Mouse (Mus musculus) midbrain, postnatal 0 days (tissue): Measurements from ENCODE around the gene Ap4b1. TPM values are rescaled to one million over a fixed set of nuclear protein-coding genes. Genes with fewer than 3 reads are reported as not detected.
A peak's percentile ranks its signal among the peaks of the same experiment; 100 is the strongest.

ENCODE experiments used
- ATAC-seq: fragments of 200-750 bp; cut with Nextera tagmentation; 2 replicates; pipeline ENCODE4 v1.8.0; 2017; ENCODE audit warnings: moderate number of reproducible peaks, mild to moderate bottlenecking, moderate TSS enrichment, moderate library complexity; ENCODE audit not compliant: low FRiP score
- DNase-seq: peaks from one replicate; pipeline ENCODE4 v3.0.0-alpha.2; 2015; ENCODE audit warnings: low spot score
- H3K27ac ChIP-seq: fragments of 300-500 bp; sonication (generic); 2 replicates; pipeline ENCODE4 v1.5.1; 2014; ENCODE audit warnings: low read depth, mild to moderate bottlenecking, low read length, mixed read lengths
- H3K27me3 ChIP-seq: fragments of 300-500 bp; sonication (generic); 2 replicates; pipeline ENCODE4 v1.6.1; 2014; ENCODE audit warnings: low read length, control low read depth, mixed read lengths; ENCODE audit not compliant: insufficient read depth
- H3K36me3 ChIP-seq: fragments of 300-500 bp; sonication (generic); 2 replicates; pipeline ENCODE4 v1.6.1; 2014; ENCODE audit warnings: low read length, control low read depth, mixed read lengths; ENCODE audit not compliant: insufficient read depth
- H3K4me1 ChIP-seq: fragments of 300-500 bp; sonication (generic); 2 replicates; pipeline ENCODE4 v1.6.1; 2014; ENCODE audit warnings: mild to moderate bottlenecking, control low read depth, antibody characterized with exemption, low read length, mixed read lengths; ENCODE audit not compliant: insufficient read depth
- H3K4me2 ChIP-seq: fragments of 300-500 bp; sonication (generic); 2 replicates; pipeline ENCODE4 v1.6.1; 2014; ENCODE audit warnings: low read depth, mild to moderate bottlenecking, low read length, mixed read lengths; ENCODE audit not compliant: poor library complexity, severe bottlenecking
- H3K4me3 ChIP-seq: fragments of 300-500 bp; sonication (generic); 2 replicates; pipeline ENCODE4 v1.5.1; 2014; ENCODE audit warnings: low read depth, mild to moderate bottlenecking, low read length, moderate library complexity
- H3K9ac ChIP-seq: fragments of 300-500 bp; sonication (generic); replicated peaks from 2 replicates; pipeline ENCODE4 v1.6.1; 2014; ENCODE audit warnings: mild to moderate bottlenecking, low read length, moderate library complexity, mixed read lengths; ENCODE audit not compliant: poor library complexity, severe bottlenecking
- H3K9me3 ChIP-seq: fragments of 300-500 bp; sonication (generic); 2 replicates; pipeline ENCODE4 v1.6.1; 2016; ENCODE audit warnings: low read length, control low read depth
- CTCF ChIP-seq: IDR thresholded peaks from 2 replicates; pipeline ENCODE4 v1.5.1; 2016; ENCODE audit warnings: antibody characterized with exemption, mild to moderate bottlenecking
- WGBS: fragments of 180-500 bp; shearing (Covaris S2); extraction: QIAGEN DNeasy Blood & Tissue Kit; methylation state at CpG from one replicate; pipeline ENCODE4 v1.1.7; 2014; 5-methylcytosine and 5-hydroxymethylcytosine counted together
- polyA plus RNA-seq: library from polyadenylated mRNA; unstranded; fragments of >200 nt; fragmentation: Nextera tagmentation; extraction: Ambion mirVana; gene quantifications from 2 replicates; pipeline ENCODE4 v1.2.1, GENCODE M21; 2015
- total RNA-seq: library from RNA; depleted of rRNA; stranded (reverse); fragments of >200 nt; gene quantifications from 2 replicates; pipeline ENCODE4 v1.2.3, GENCODE M21; 2014

Ap4b1 gene
- total and polyA plus RNA-seq, 2 experiments from 2014 or later = 16.2 to 28.2 TPM

GRCm38 (mm10) chr3:103801631-103802531, 7.4 kb upstream of the Ap4b1 start:
- no peaks in the 10 kb centered on the region for H3K9me3 ChIP-seq
- H3K9ac ChIP-seq = no peak overlapping the region
- peak overlapping the region; percentile 27; the same call in 1 of the 2 replicates for H3K27ac ChIP-seq
- WGBS = 76% methylated on average over 10 of the region's 10 CpGs
- no peak overlapping the region for H3K4me2 ChIP-seq
- no peak for TF ChIP-seq CTCF
- H3K27me3 ChIP-seq = no peaks in the 10 kb centered on the region
- no peaks in the 10 kb centered on the region for H3K4me1 ChIP-seq
- DNase-seq (peak; percentile 55), ATAC-seq (no peak)
- H3K36me3 ChIP-seq = peaks cover 15% of the 10 kb centered on the region
- H3K4me3 ChIP-seq = no peak overlapping the region

GRCm38 (mm10) chr3:103802861-103803260, 6.5 kb upstream of the Ap4b1 start:
- Histone ChIP-seq H3K4me2 (no peak overlapping the region), H3K4me3 (no peak overlapping the region), H3K9ac (no peak overlapping the region), H3K27ac (no peak overlapping the region), H3K4me1 (no peaks in the 10 kb centered on the region), H3K27me3 (no peaks in the 10 kb centered on the region), H3K9me3 (no peaks in the 10 kb centered on the region), H3K36me3 (peaks cover 15% of the 10 kb centered on the region)
- ATAC-seq (no peak), DNase-seq (no peak)
- no peak for TF ChIP-seq CTCF
- 86% methylated on average over 8 of the region's 8 CpGs for WGBS

- H3K27ac ChIP-seq = no peak overlapping the region
- TF ChIP-seq CTCF = no peak
Observed at GRCm38 (mm10) chr3:103805671-103806070, 3.6 kb upstream of the Ap4b1 start.

GRCm38 (mm10) chr3:103809799-103810150, 455 bp downstream of the Ap4b1 start:
- DNase-seq = peak; percentile 22
- under 1% methylated on average over 14 of the region's 14 CpGs for WGBS
- H3K27me3 ChIP-seq = no peaks in the 10 kb centered on the region
- H3K4me1 ChIP-seq = no peaks in the 10 kb centered on the region; the same call in 1 of the 2 replicates
- H3K9ac ChIP-seq = peak overlapping the region; percentile 80
- no peak for TF ChIP-seq CTCF
- peaks cover 7% of the 10 kb centered on the region; the same call in 1 of the 2 replicates for H3K36me3 ChIP-seq
- H3K9me3 ChIP-seq = no peaks in the 10 kb centered on the region
- H3K4me3 ChIP-seq = peak overlapping the region; percentile 60
- peak; percentile 51 for ATAC-seq
- peak overlapping the region; percentile 90 for H3K27ac ChIP-seq
- H3K4me2 ChIP-seq = peak overlapping the region; percentile 71

More at GRCm38 (mm10) chr3:103805671-103806070, 3.6 kb upstream of the Ap4b1 start:
- H3K9ac ChIP-seq = no peak overlapping the region
- H3K4me3 ChIP-seq = no peak overlapping the region
- WGBS = 96% methylated on average over 1 of the region's 1 CpGs
- H3K4me2 ChIP-seq = no peak overlapping the region
- H3K27me3 ChIP-seq = no peaks in the 10 kb centered on the region
- no peaks in the 10 kb centered on the region; the same call in 1 of the 2 replicates for H3K4me1 ChIP-seq
- peaks cover 15% of the 10 kb centered on the region for H3K36me3 ChIP-seq
- ATAC-seq = no peak
- no peak for DNase-seq
- H3K9me3 ChIP-seq = no peaks in the 10 kb centered on the region

GRCm38 (mm10) chr3:103810967-103811366, 1.6 kb downstream of the Ap4b1 start:
- Histone ChIP-seq H3K4me1 (no peaks in the 10 kb centered on the region; the same call in 1 of the 2 replicates), H3K4me2 (no peak overlapping the region), H3K27ac (no peak overlapping the region), H3K27me3 (no peaks in the 10 kb centered on the region), H3K9ac (no peak overlapping the region), H3K9me3 (no peaks in the 10 kb centered on the region), H3K36me3 (peaks cover 11% of the 10 kb centered on the region), H3K4me3 (no peak overlapping the region)
- DNase-seq = no peak
- WGBS = 94% methylated on average over 6 of the region's 6 CpGs
- TF ChIP-seq CTCF = no peak
- no peak for ATAC-seq

GRCm38 (mm10) chr3:103827548-103827947, 18.2 kb downstream of the Ap4b1 start:
- Histone ChIP-seq H3K4me1 (no peaks in the 10 kb centered on the region), H3K9ac (no peak overlapping the region), H3K27me3 (no peaks in the 10 kb centered on the region), H3K27ac (no peak overlapping the region), H3K36me3 (peaks cover 5% of the 10 kb centered on the region; the same call in 1 of the 2 replicates), H3K4me3 (no peak overlapping the region), H3K9me3 (no peaks in the 10 kb centered on the region), H3K4me2 (no peak overlapping the region)
- DNase-seq (no peak), ATAC-seq (no peak)
- TF ChIP-seq CTCF = peak; percentile 19; the same call in 1 of the 2 replicates
